Mouse (Mus musculus) small intestine, adult 2 months (tissue): ENCODE results near the gene Yipf3. TPM values are rescaled to one million over a fixed set of nuclear protein-coding genes. Genes with fewer than 3 reads are reported as not detected.

Experiments
- H3K27ac ChIP-seq: fragments of 200-500 bp; 2 replicates; pipeline ENCODE4 v1.5.1; 2012; ENCODE audit warnings: low read depth, low read length, control low read depth, inconsistent platforms; ENCODE audit not compliant: insufficient read depth
- H3K27me3 ChIP-seq: fragments of 200-500 bp; 2 replicates; pipeline ENCODE4 v1.6.1; 2012; ENCODE audit warnings: mild to moderate bottlenecking, moderate library complexity, low read length, inconsistent platforms; ENCODE audit not compliant: control insufficient read depth, insufficient read depth
- H3K36me3 ChIP-seq: fragments of 200-500 bp; 2 replicates; pipeline ENCODE4 v1.6.1; 2012; ENCODE audit warnings: mild to moderate bottlenecking, low read length, control low read depth, inconsistent platforms; ENCODE audit not compliant: control insufficient read depth, insufficient read depth
- H3K4me1 ChIP-seq: fragments of 200-500 bp; 2 replicates; pipeline ENCODE4 v1.6.1; 2012; ENCODE audit warnings: low read length, inconsistent platforms, mixed read lengths; ENCODE audit not compliant: control insufficient read depth, insufficient read depth, insufficient read length
- H3K4me3 ChIP-seq: fragments of 200-500 bp; 2 replicates; pipeline ENCODE4 v1.5.1; 2012; ENCODE audit warnings: low read depth, mild to moderate bottlenecking, control low read depth, inconsistent platforms, low read length, moderate library complexity
- CTCF ChIP-seq: fragments of 200-500 bp; IDR thresholded peaks from 2 replicates; pipeline ENCODE4 v1.5.1; 2012; ENCODE audit warnings: low read depth, mild to moderate bottlenecking, control low read depth, inconsistent platforms, low read length, moderate library complexity, mixed read lengths; ENCODE audit not compliant: insufficient replicate concordance, insufficient read length; ENCODE audit errors: extremely low read depth
- POLR2A ChIP-seq: fragments of 200-500 bp; IDR thresholded peaks from 2 replicates; pipeline ENCODE4 v1.6.1; 2012; ENCODE audit warnings: low read depth, mild to moderate bottlenecking, control low read depth, inconsistent platforms, low read length, moderate library complexity
- WGBS: fragments of 180-500 bp; shearing (Covaris S2); methylation state at CpG from one replicate; pipeline ENCODE4 v1.1.7; 2018; 5-methylcytosine and 5-hydroxymethylcytosine counted together
- polyA plus RNA-seq: library from polyadenylated mRNA; depleted of rRNA; stranded (reverse); fragments of >200 nt; gene quantifications from 2 replicates; pipeline ENCODE4 v1.2.3, GENCODE M21; 2012

The Yipf3 gene
- polyA plus RNA-seq, 1 experiment = 305 TPM

GRCm38 (mm10) chr17:46284653-46285052, 36.8 kb downstream of the Yipf3 start:
- no peak overlapping the region for H3K27ac ChIP-seq
- peaks cover 3% of the 10 kb centered on the region; the same call in 1 of the 2 replicates for H3K36me3 ChIP-seq
- no peaks in the 10 kb centered on the region for H3K27me3 ChIP-seq
- H3K4me1 ChIP-seq = peaks cover 9% of the 10 kb centered on the region
- H3K4me3 ChIP-seq = no peak overlapping the region
- WGBS = 74% methylated on average over 7 of the region's 7 CpGs
- TF ChIP-seq POLR2A (no peak), CTCF (no peak)

GRCm38 (mm10) chr17:46285407-46285806, 37.5 kb downstream of the Yipf3 start:
- WGBS = 46% methylated on average over 6 of the region's 6 CpGs
- no peak overlapping the region for H3K4me3 ChIP-seq
- no peaks in the 10 kb centered on the region for H3K27me3 ChIP-seq
- TF ChIP-seq POLR2A (no peak), CTCF (no peak)
- peaks cover 9% of the 10 kb centered on the region for H3K4me1 ChIP-seq
- no peaks in the 10 kb centered on the region for H3K36me3 ChIP-seq
- no peak overlapping the region for H3K27ac ChIP-seq

GRCm38 (mm10) chr17:46287678-46288095, 39.8 kb downstream of the Yipf3 start:
- Histone ChIP-seq H3K27me3 (no peaks in the 10 kb centered on the region), H3K4me3 (no peak overlapping the region), H3K27ac (no peak overlapping the region), H3K4me1 (peaks cover 7% of the 10 kb centered on the region; the same call in 1 of the 2 replicates), H3K36me3 (no peaks in the 10 kb centered on the region)
- 39% methylated on average over 11 of the region's 11 CpGs for WGBS
- no peak for TF ChIP-seq POLR2A
- no peak for TF ChIP-seq CTCF

GRCm38 (mm10) chr17:46296601-46297000, 48.7 kb downstream of the Yipf3 start:
- Histone ChIP-seq H3K27me3 (peaks cover 34% of the 10 kb centered on the region), H3K4me3 (no peak overlapping the region), H3K27ac (no peak overlapping the region), H3K36me3 (no peaks in the 10 kb centered on the region), H3K4me1 (peaks cover 14% of the 10 kb centered on the region)
- no peak for TF ChIP-seq POLR2A
- no peak for TF ChIP-seq CTCF
- WGBS = 20% methylated on average over 6 of the region's 6 CpGs

- H3K36me3 ChIP-seq = no peaks in the 10 kb centered on the region
- H3K27ac ChIP-seq = no peak overlapping the region
- H3K4me3 ChIP-seq = peak overlapping the region; percentile 56
- WGBS = 20% methylated on average over 6 of the region's 6 CpGs
- no peak for TF ChIP-seq POLR2A
- TF ChIP-seq CTCF = no peak
- peaks cover 14% of the 10 kb centered on the region for H3K4me1 ChIP-seq
- peaks cover 34% of the 10 kb centered on the region for H3K27me3 ChIP-seq
These were observed 49.1 kb downstream of the Yipf3 start for GRCm38 (mm10) chr17:46297028-46297363.

GRCm38 (mm10) chr17:46297364-46298219, 49.7 kb downstream of the Yipf3 start, which contains the start of gene Dlk2:
Dlk2 (plus strand) TSS chr17:46297421.
- no peak within 1 kb of the TSS for H3K27ac ChIP-seq
- peaks cover 14% of the 10 kb centered on the region for H3K4me1 ChIP-seq
- H3K4me3 ChIP-seq = peak within 1 kb of the TSS; percentile 56
- H3K36me3 ChIP-seq = no peaks in the 10 kb centered on the region
- whole genome bisulfite sequencing = 1% methylated on average over 77 of the region's 86 CpGs
- peaks cover 34% of the 10 kb centered on the region for H3K27me3 ChIP-seq
- TF ChIP-seq POLR2A = no peak
- TF ChIP-seq CTCF = no peak

GRCm38 (mm10) chr17:46298220-46298913, 50.5 kb downstream of the Yipf3 start:
- Histone ChIP-seq H3K27ac (no peak overlapping the region), H3K36me3 (0 out of 2 replicates have a peak, but pooled peaks cover 2% of the 10 kb centered on the region), H3K27me3 (peaks cover 34% of the 10 kb centered on the region), H3K4me3 (peak overlapping the region; percentile 56), H3K4me1 (peaks cover 14% of the 10 kb centered on the region)
- 1% methylated on average over 47 of the region's 48 CpGs for WGBS
- TF ChIP-seq POLR2A (no peak), CTCF (peak; percentile 82)
